Mouse (Mus musculus): ENCODE measurements around the gene Ttc19.

DNA sequence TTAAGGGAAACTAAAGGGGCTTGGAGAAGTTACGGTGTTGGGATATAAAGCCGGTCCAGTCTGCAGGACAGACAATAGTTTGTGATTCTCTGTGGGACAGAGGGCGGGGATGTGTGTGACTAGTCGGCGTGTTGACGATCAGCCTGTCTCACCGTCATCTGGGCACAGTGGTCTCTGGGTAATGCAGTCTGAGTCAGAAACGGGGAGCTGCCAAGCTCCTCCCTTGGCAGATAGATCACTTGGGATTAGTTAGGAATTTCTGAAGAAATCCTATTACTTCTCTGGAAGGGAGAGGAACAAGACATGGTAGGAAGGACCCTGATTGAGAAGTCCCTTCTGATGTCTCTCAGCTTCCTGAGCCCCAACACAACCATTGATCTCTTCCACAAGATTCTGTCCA is 37.4 kb upstream of the Ttc19 start:
- TF ChIP-seq CTCF (IDR thresholded peaks at IDR 0.05; ENCODE audit: low read depth, low read length) (no peak), POLR2A (IDR thresholded peaks at IDR 0.05; ENCODE audit: borderline replicate concordance, low read depth, low read length) (no peak)
